Mouse (Mus musculus): Measurements from ENCODE around the gene 1700028P14Rik.
A peak's percentile ranks its signal among the peaks of the same experiment; 100 is the strongest.
"Not testable (repeated sequence)": the region's sequence is repeated elsewhere in the genome, so short reads cannot be mapped to it uniquely, and the experiment has no call there.

1700028P14Rik gene

GRCm38 (mm10) chr19:23652644-23653043 lies at the start of gene 1700028P14Rik:
Gene 1700028P14Rik (minus strand): TSS chr19:23652812.
- DNase-seq (ENCODE audit: low spot score), result peak; percentile 39

DNA sequence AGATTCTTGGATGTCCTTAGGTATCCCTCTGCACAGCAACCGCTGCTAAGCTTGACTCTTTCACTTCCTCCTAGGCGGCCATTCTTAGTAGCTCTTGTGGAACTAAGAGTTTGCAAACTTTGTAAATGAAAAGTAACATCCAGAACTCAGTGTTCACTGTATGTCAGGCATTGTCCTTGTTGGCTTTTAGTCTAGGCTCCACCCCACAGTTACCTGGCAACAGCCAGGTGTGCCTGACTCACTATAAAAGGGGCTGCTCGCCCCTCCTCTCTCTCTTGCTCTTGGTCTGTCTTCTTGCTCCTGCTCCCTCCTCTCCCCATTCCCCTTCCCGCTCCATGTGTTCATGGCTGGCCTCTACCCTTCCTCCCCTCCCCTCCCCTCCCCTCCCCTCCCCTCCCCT lies 46.5 kb upstream of the 1700028P14Rik start:
- DNase-seq (ENCODE audit: low spot score), result no peak

GRCm38 (mm10) chr19:23698366-23698765 lies 45.8 kb upstream of the 1700028P14Rik start:
- no peak for DNase-seq (ENCODE audit: low spot score)

DNA sequence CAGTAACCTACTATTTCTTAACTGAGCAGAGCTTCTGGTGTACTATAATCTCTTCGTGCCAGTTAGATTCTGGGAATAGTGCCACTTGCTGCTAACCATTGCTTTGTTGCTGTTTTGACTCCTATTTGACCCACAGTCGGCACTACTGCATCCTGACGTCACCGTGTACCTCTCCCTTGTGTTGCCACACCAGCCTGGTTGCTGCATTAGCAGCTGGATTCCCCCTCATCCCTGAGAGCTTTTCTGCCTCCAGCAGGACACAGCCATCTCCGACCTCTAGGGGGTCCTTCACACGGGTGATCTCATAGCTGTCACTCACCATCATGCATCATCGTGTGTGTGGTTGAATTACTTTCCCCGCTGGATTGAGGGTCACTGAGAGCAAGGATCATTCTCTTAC lies 45.2 kb upstream of the 1700028P14Rik start:
- DNase-seq (ENCODE audit: low spot score), result no peak

DNA sequence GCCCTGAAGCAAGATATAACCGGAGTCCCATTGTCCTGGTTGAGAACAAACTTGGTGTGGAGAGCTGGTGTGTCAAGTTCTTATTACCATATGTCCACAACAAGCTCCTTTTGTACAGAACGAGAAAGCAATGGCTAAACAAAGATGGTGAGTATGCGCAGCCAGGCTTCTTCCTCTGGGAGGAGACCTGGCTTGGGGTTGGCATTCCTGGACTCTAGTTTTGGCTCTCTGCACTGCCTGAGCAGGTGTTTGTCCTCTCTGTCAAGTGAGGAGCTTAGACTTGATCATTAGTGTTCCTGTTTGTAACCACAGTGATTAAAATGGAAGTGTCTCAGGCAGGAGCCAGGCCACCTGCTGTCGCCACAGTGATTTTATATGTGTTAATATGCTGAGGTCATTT lies 41.7 kb upstream of the 1700028P14Rik start:
- DNase-seq (ENCODE audit: low spot score), result no peak

DNA sequence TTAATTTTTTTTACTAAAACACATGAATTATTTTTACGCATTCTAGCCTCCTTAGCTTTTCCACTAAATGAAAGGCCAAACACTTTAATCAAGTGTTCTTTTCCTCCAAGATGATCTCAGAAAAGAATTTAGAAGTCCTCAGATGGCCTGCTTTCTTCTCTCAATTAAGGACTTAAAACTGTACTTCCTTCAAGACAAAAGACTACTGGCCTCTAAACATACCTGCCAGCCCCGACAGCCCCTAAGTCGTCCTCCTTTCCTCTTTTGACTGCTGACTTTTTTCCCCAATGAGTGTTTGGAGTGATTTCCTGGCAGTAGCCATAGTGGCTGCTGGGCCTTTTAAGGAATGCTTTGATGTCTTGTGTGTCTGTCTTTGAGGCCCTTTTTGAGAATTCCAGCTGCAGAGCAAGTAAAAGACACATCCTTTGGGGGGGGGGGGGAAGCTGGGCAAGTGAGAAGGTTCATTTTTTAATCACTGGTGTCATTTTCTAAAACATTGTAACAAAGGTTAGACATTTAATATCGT lies 35.9 kb upstream of the 1700028P14Rik start:
- no peak for DNase-seq (ENCODE audit: low spot score)

DNA sequence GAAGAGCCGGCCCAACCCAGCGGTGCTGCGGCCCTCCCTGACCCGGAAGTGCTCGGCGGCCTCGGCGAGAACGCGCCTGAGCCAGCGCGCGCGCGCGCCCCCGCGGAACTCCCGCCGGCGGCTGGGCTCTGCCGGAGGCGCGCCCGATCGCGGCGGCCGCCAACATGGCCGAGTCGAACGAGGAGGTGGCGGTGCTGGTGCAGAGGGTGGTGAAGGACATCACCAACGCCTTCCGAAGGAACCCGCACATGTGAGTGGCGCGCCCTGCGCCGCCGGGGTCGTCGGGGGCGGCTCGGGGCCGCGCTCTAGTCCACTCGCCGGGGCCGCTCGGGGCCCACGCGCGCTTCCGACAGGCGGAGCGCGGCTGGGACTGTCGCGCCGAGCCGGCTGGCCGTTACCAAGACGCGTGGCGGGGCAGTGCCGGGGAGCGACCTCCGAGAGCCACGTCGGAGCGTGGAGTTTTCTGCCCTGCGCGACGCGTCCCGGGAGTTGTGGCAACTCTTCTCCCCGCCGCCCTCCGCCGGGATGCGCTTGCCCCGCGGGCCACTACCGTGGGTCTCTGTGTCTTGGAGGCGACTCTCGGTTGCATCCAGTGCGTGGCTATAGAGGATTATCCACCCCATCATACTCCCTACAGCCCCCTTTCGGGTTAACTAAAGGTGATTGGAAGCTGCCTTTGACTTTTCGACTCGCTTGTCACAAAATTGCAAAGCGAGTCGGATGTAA lies 34.8 kb upstream of the 1700028P14Rik start, which contains the start of gene Ptar1:
Ptar1 (plus strand) TSS at position 134 of the 726 bp plus-strand sequence.
- DNase-seq (ENCODE audit: low spot score), result peak; percentile 94

- DNase-seq (ENCODE audit: low spot score), result no peak
Observed at GRCm38 (mm10) chr19:23686962-23687295, 34.3 kb upstream of the 1700028P14Rik start.

DNA sequence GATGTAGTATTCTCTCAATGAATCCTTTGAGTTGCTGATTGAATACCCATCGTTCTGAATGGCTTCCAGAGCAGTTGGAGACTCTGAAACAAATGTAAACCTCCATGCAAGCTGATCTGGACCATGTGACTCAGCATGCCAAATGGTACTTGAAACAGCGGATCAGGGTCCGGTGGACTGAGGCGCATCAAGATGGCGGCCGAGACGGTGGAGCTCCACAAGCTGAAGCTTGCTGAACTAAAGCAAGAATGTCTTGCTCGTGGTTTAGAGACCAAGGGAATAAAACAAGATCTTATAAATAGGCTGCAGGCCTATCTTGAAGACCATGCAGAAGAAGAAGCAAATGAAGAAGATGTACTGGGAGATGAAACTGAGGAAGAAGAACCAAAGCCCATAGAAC lies 23.0 kb upstream of the 1700028P14Rik start:
- DNase-seq (ENCODE audit: low spot score), result not testable (repeated sequence)

DNA sequence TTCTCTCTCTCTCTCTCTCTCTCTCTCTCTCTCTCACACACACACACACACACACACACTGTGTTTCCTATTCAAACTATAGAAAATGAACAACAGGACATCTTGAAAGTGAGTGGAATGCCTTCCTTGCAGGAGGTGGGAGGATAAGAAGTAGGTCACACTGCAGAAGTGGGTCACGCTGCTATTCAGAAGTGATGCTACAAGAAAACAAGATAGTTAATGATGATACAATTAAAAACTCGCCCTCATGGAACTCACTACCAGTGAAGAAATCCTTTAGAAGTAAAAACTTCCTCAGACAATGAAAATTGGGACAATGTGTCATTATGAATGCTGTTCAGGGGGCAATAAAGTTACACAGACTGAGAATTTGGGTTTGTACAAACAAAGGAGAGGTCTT lies 20.4 kb upstream of the 1700028P14Rik start:
- DNase-seq (ENCODE audit: low spot score), result no peak

- no peak for DNase-seq (ENCODE audit: low spot score)
Observed at GRCm38 (mm10) chr19:23668142-23668655, 15.6 kb upstream of the 1700028P14Rik start.

- DNase-seq (ENCODE audit: low spot score), result no peak
Observed at GRCm38 (mm10) chr19:23664083-23664482, 11.5 kb upstream of the 1700028P14Rik start.

- no peak for DNase-seq (ENCODE audit: low spot score)
Observed at GRCm38 (mm10) chr19:23658350-23658749, 5.7 kb upstream of the 1700028P14Rik start.

DNA sequence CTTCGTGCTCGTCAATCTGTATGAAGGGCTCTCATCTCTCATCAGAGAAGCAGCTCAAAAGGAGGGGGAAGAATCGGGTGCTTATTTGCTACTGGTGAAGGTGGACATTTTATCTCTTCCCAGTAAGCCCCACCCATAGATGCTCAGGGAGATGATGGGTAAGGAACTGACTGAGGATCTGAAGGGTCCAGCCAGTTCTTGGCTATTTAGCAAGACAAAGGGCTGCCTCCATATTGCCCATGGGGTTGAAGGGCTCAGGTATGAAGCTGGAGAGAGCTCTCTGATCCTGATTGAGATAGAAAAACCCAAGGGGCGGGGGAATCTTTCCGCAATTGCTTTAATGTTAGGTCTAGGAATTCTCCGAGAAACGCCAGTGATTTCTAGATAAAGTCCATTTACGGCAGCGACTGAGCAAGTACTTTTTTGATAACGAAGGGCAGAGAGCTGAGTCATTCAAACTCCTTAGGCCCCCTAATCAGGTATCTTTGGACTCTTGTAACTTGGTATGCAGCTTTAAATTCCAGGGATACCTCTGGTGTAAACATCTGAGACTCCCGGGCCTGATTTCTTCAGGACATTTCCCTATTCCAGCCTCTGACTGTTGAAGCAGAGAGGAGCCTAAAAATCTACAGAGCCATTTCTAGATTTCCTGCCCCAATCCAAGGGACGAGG lies 4.8 kb upstream of the 1700028P14Rik start:
- DNase-seq (ENCODE audit: low spot score), result no peak

DNA sequence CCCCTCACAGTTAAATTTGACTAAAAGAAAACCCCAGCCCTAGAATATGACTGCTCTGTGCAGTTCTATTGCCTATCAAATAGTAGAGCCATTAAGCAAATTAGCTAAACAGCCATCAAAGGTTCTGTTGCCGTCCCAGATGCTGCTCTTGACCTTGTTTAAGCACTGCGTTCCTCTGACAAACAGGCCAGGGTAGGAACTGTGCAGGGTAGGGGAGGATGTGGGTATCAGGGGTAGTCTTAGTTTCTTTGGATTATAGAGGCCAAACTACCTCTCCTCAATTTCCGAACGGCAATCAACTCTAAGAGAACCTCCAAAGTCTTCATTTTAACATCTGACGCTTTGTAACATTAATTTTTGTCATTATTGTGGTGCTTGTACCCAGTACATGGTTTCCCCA lies 542 bp upstream of the 1700028P14Rik start:
- DNase-seq (ENCODE audit: low spot score), result no peak

DNA sequence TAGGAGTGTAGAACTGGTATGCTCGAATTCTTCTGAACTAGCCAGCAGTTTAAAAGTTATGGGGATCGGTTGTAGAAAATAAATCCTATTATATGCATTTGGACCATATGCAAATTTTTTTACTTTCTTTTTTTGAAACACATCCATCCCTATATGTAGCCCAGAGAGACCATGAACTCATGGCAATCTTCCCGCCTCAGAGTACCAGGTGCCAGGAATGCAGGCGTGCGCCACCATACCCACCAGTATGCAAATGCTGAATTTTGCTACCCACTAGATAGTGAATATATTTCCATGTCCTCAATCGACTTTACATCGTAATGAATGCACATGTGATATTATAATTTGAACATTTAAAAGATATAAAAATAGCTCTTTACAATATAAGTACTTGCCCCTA lies 5.3 kb downstream of the 1700028P14Rik start:
- no peak for DNase-seq (ENCODE audit: low spot score)

GRCm38 (mm10) chr19:23645347-23645746 lies 7.3 kb downstream of the 1700028P14Rik start:
- DNase-seq (ENCODE audit: low spot score), result no peak

- no peak for DNase-seq (ENCODE audit: low spot score)
Observed at GRCm38 (mm10) chr19:23643819-23644218, 8.8 kb downstream of the 1700028P14Rik start.

GRCm38 (mm10) chr19:23636786-23637185 lies 15.8 kb downstream of the 1700028P14Rik start:
- no peak for DNase-seq (ENCODE audit: low spot score)

- DNase-seq (ENCODE audit: low spot score), result no peak
Observed at GRCm38 (mm10) chr19:23631611-23632492, 20.8 kb downstream of the 1700028P14Rik start.

- no peak for DNase-seq (ENCODE audit: low spot score)
Observed at GRCm38 (mm10) chr19:23614268-23614667, 38.3 kb downstream of the 1700028P14Rik start.

DNA sequence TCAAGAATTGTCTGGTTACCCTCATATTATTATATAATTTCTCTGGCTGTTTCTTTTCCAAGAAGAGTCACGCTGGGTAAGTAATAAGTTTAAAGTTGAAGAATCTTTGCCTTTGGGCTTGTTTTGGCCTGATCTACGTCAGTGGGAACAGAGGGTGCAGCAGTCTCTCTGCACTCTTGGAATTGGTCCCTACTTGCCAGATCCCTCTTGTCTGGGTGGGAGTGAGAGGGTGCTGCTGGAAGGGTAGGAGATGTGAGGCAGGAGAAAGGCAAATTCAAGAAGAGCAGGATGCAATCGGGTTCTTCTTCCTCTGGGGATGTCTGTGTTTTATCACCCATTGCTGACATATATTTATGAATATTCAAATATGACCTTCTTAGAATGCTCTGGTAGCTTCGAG lies 42.9 kb downstream of the 1700028P14Rik start:
- no peak for DNase-seq (ENCODE audit: low spot score)

Data from ovary, postnatal 14 days (tissue).